Mouse (Mus musculus) hematopoietic stem cell, adult 5-6 weeks (primary cell): ENCODE data around the gene Adcy10. TPM values are rescaled to one million over a fixed set of nuclear protein-coding genes. Genes with fewer than 3 reads are reported as not detected.

Experiments used
- ATAC-seq, 2 experiments: fragments of 125-278 bp in 1 of 2; replicated peaks in 1 of 2; 2 replicates each; pipeline ENCODE4 v1.8.0; 2016 to 2017; ENCODE audit warnings: inconsistent platforms in 2 of 2, mild to moderate bottlenecking in 2 of 2, moderate number of reproducible peaks in 2 of 2, low read depth in 1 of 2, moderate TSS enrichment in 1 of 2; ENCODE audit not compliant: low FRiP score in 2 of 2, poor library complexity in 2 of 2, severe bottlenecking in 2 of 2, insufficient read depth in 1 of 2, low TSS enrichment in 1 of 2
- total RNA-seq: library from RNA; stranded (forward); fragments of 172-1452, 232-1000 nt; gene quantifications from 2 replicates; pipeline ENCODE4 v1.2.3, GENCODE M21; 2017

The Adcy10 gene
- total RNA-seq, 1 experiment from 2014 or later, result not detected

DNA sequence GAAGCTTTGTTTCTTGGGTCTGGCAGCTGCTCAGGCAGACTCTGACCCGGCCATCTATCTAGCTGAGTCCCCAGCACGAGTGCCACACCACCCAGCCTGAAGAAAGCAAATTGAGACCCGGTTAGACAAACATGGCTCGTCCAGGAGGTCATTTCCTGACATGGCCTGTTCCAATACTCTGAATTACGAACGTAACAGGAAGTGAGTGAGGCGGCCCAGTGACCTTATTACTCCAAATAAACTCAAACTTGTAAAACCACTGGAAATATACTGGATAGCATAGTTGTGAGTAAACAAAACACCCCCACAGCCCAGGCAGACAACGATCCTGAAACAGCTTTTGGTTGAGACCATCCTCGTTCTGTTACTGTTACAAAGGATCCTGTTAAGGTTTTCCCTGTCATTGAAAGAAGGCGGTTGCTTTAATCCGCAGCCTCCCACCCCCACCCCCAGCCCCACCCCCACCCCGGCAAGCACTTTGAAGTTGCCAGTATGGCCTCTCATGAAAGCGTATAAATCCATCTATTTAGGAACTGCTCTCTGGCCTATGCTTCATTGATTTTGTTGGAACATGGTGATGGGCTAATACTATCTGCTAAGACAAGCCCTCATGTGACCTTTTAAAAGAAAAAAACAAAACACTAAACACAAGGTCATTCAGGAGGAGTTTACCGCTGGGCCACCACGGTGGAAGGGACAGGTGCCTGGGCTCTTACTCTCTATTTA, 132.3 kb downstream of the Adcy10 start:
- peak in 1 of 2 experiments; percentile 25; a peak in 1 of 4 replicates for ATAC-seq

DNA sequence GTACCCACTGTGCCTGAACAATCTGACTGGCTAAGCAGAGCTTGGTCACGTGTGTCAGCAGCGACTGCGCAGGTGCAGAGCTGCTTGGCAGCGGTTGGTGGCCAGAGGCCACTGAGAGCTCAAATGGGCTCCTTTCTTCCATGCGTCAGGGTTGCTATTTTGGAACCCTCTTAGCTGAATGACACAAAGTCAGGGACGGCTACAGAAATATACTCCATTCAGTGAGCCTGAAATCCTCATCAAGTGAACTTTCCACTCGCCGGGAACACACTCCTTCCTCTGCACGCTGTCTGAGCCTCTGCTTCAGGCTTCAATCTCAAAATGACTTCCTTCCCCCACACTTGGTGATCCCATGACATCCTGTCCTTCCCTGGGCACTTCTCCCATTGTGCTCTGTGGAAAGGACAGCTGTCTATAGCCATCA, 133.2 kb downstream of the Adcy10 start:
- no peak for ATAC-seq

DNA sequence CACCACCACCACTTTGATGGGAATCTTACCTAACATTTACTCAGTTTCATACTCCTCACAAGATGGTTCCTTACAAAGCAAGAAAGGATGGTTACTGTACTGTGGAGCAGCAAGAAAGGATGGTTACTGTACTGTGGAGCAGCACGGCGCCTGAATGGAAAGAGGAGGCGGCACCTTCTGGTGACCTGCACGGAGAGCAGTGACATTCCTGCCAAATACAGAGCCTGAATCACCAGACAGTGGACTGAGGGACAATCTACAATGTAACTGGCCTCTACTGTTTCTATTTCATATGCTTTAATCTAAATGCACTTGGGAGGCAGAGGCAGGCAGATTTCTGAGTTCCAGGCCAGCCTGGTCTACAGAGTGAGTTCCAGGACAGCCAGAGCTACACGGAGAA, 140.1 kb downstream of the Adcy10 start:
- ATAC-seq, result no peak

DNA sequence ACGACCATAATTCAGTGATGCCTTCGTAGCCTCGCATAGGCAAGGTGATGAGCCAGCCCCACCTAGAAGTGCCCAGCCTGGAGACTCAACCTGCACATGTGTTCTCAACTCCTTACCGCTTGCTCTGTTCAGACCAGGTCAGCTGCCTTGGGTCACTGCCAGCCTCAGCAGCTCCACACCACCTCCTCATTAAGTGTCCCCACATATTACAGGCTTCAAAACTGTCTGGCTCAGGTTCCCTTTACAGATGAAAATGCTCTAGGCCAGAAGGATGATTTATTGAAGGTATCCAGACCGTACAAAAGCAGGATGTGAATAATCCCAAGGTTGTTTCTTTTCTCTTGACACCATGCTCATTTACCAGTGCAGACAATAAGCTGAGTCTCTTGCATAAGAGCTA, 140.9 kb downstream of the Adcy10 start:
- ATAC-seq, result no peak

Other genes starting within 250 kb of the Adcy10 start
- 66.9 and 76.5 TPM in 2 replicates for gene Tiprl, start 248.2 kb upstream of the Adcy10 start, total RNA-seq
- 3.9 and 4.6 TPM in 2 replicates for gene Gpr161, start 189.4 kb upstream of the Adcy10 start, total RNA-seq
- 19.1 and 19.9 TPM in 2 replicates for gene Dcaf6, start 24.7 kb upstream of the Adcy10 start, total RNA-seq
- gene Mpc2, start 24.5 kb upstream of the Adcy10 start, total RNA-seq, result 77.5 and 113 TPM in 2 replicates
- gene Mpzl1, start 149.4 kb downstream of the Adcy10 start, total RNA-seq, result 3.6 and 4.3 TPM in 2 replicates
- gene Rcsd1, start 224.6 kb downstream of the Adcy10 start, total RNA-seq, result 132 and 143 TPM in 2 replicates